Mouse (Mus musculus) cerebellum, postnatal 14 days (tissue): ENCODE results near the gene Ror2.
A peak's percentile ranks its signal among the peaks of the same experiment; 100 is the strongest.

Source experiments
- DNase-seq, 2 experiments: peaks; one replicate each; pipeline ENCODE4 v3.0.0; 2021; ENCODE audit warnings: mixed read lengths in 2 of 2

The Ror2 gene

DNA sequence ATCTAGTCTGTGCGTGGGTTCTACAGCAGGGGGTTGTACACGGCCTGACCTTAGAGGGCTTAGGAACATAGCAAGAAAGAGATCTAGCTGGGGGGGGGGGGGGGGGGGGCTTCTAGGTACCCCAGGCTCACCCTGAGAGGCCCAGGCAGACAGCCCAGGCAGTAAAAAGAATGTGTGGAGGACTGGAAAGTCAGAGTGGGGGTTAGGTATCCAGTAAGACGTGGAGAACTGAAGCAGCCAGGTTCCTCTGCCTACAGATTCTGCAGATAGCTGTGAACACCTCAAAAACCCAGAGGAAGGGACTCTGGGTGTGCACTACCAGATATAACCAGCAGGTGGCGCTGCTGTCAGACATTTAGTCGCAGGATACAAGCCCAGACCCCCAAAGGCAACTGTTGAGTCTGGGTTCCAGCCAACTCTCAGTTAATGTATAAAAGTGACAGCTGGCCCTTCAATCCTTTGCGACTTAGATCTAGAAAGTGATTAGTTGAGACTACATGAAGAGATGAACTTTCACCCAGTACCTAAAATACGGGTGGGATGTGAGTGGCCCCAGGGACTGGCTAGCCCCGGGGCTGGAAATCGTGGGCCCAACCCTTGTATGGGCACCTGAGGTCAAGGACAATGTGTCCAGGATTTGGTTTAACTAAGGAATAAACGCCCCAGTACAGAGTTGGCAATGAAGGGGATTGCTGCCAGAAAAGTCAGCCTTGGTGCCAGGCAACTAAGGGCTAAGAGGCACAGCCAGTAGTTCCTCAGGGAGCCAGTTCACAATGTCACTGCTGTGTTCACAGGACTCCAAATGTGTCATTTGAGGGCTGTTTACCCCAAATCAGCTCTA lies 166.1 kb downstream of the Ror2 start:
- DNase-seq = peak; percentile 92 to 97

DNA sequence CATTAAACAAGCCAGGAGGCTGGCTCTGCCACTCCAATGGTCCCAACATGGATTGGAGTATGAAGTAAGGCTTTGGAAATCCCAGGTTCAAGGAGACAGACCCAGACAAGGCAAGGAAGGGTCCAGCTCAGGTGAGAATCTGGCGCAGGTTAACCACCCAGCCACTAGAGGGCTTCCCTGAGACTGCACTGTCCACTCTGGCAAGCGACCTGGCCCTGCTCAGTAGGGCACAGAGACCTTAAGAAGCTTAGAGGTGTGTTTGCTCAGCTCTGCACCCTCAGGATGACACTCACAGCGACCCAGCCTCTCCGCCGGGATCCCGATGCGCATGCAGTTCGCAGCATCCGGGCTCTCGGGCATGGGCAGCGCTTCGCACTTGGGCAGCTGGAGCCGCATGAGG lies 167.5 kb downstream of the Ror2 start:
- no peak for DNase-seq

DNA sequence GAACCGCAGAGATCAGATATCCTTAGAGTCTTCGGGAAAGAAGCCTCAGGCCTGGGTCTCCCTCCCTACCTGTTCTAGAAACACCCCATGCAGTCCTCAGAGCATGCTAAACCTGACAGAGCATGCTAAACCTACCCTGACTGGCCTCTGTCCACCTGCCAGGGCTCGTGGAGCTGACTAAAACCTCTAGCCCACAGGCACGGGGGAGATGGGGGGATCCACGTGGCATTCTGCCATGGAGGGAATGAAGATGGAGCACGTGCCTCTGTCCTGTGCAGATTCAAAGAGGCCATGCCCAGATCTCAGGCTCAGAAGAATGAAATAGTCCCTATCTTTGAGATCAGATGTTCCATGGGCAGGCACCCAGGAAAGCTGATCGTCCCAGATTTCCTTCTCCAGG lies 168.0 kb downstream of the Ror2 start:
- peak; percentile 34 to 59 for DNase-seq

DNA sequence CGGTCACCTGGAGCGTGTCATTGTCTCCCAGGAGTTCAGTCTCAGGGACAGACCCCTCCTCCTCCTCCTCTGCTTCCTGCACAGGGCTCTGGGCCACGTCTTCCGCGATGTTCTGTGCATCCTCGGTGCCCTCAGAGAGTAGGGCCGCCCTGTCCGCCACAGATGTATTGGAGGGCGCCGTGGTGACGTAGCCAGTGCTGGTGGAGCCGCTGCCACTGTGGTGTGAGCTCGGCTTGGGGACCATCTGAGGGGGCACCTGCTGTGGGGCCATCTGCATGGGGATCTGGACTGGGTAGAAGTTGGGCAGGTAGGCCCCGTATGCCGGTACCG lies 175.7 kb downstream of the Ror2 start:
- peak in 1 of 2 experiments; percentile 18 for DNase-seq

DNA sequence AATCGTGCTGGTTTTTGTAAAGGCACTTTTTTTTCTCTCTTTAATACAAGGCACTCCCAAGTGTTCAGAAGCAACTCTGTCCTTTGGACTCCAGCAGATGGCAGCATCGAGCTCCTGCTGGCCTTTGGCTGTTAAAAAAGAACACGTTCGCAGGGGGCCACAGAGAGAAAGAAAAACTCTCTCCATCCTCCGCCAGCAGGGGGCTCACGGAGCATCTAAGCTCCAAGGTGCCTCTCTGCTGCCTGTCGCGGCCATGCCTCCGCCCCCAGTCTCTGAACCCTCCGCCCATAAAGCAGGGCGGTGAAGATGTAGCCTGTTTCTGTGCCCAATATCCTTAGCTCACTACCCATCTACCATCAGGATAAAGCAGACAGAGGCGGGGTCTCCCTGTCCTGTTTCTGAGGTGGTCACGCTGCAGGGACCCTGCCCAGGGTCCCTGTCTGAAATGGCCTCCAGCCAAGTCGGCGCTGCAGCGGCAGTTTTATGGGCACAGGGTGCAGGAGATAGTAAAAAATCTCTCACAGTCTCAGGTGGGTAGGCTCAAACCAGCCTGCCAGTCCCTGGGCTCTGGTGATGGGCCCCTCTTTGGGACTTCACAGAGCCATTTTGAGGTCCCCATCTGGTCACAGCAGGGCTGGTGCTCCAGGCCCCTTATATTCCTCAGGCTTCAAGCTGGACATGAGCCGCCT lies 176.2 kb downstream of the Ror2 start:
- DNase-seq = peak; percentile 96 to 98

DNA sequence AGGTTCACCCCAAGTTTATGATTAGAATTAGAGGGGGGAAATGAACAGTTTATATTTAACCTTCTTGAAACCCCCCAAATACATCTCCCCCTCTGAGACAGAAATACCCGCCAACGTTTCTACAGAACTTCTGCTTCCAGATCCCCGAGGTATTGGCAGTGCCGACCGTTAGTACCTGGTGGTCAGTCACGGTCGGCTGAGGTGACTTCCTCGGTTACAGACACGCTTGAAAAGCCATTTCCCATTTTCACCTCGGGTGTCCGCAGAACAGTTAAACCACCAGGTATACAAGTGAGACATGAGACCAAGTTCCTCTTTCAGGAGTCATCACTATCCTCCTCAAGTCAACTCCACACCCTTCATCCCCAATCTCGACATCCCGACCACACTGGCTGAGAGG lies 179.2 kb downstream of the Ror2 start:
- no peak for DNase-seq

DNA sequence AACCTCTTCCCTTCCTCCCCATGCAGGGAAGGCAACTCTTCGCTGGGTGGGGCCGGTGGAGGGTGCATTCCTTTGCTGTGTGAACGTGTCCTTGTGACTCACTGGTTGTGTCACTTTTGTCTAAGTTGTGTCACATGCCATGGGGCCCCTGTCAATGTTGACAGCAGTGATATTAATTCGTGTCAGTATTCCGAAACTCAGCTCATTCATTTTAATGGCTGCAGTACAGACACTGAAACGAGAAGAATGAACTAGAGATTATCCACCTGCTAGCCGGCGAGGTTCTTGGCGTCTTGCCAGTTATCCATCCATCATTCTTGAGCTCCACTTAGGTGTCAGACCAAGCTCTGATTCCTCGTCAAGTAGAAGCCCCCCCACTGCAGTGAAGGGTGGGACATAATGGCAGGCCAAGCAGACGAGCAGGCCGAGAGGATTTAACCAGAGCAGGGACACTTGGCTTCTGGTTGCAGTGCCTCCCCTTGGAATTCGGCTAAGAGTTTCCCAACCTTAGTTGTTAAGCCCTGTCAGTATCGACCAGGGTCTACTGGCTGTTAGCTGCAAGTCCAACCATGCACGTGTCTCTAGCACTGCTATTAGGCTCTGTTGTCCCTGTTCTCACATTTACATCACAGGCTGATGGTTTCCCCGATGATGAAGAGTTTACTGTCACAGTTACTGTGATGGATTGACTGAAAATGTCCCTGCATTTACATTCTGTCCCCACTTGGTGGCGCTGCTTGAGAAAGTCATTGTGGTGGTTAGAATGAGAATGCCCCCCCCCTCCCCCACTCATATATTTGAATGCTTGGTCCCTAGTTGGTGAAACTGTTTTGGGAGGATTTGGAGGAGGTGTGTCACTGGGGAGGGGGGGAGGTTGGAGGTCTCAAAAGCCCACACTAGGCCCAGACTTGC lies 185.9 kb downstream of the Ror2 start:
- peak; percentile 40 to 60 for DNase-seq

DNA sequence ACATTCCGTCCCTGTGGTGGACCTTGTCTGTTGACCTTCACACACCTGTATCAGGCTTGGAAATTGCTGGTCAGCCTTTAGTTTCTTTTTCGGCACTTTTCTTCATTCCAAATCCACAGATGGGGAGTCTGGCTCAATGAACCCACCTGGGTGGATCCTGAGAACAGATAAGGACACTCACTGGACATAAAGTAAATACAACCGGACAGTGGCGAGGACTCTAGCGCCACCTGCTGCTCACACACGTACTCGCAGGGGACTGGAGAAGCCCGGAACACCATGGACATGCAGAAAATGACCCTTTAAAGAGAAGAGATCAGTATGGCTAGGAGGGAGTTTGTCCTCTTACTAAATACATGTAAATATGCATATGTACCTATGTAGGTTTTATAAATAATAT lies 189.3 kb downstream of the Ror2 start:
- DNase-seq = peak; percentile 90

DNA sequence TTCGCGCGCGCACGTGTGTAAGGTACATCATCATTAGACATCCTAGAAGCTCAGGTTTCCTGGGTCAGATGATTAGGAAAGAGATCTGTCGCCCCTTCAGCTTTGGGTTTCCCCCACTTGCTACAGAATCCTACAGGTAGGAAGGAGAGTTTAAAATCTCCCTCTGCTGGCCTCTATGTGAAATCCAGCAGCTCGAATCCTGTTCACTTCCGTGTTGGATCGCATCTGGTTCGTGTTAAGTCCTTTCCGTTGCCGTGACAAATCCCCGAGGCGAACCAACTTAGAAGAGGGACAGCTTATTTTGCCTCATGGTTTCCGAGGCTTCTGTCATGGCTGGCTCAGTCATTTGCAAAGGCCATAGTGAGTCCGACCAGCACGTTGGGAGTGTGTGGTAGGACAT lies 190.7 kb downstream of the Ror2 start:
- DNase-seq = no peak

DNA sequence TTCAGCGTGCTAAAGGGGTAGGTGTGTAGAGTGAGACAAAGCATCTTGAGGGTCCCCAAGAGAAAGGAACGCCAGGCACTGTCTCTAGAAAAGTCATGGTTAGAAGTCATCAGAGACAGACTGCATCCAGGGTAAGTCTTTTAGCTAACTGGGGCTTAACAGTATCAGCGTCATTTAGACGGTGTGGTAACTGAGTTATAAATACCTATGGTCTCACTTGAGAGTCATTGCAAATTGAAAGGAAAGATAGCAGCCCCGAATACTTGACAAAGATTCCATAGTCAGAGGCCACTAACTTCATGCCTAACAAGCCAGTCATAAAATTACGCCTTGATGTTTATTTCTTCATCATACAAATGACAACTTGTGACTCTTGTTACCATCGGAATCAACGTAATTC lies 191.3 kb downstream of the Ror2 start:
- DNase-seq = no peak

DNA sequence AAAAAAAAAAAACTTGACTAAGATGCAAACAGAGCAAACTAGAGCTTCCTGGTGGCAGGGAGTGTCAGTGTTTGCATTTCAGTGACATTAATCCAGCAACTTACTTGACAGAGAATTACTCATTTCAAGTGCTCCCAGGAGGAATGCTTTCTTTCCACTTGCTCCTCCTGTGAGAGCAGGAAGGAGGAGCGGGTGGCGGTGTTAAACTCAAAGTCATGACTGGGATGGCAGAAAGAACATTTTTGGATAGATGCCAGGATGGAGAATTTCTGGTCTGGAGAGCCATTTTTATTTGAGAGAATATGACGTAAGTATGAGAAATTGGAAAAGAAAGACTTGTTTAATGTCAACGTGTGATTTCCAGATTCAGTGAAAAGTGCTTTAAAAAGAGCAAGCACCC lies 192.5 kb downstream of the Ror2 start:
- DNase-seq = no peak

DNA sequence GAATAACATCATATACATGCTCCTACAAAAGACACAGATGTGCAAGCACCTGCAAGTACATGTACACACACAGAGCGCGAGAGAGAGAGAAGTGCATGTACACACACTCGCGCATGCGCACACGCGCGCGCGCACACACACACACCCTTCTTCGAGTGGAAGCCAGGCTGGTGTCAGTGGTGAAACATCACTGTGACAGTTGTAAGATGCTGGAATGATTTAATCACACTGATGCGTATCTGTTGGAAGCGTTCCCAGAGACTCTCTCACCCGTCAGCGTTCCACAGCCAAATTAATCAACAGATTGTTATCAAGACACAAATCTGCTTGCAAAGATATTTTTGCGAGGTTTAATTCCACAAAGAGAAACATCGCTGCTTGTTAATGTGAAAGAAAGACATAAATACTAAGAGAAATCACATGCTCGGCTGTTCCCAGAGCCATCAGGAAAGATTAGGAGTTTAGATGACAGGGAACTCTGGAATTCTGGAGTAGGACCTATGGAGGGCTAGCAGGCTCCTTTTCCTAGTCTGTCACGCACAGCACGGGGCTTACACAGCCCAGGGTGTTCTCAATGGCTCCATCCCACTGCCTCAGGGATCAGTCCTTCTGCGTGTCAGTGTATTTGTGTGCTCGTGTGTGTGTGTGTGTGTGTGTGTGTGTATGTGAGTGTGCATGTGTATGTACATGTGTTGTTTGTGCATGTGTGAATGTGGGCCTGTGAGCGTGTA lies 199.2 kb downstream of the Ror2 start:
- DNase-seq = no peak

DNA sequence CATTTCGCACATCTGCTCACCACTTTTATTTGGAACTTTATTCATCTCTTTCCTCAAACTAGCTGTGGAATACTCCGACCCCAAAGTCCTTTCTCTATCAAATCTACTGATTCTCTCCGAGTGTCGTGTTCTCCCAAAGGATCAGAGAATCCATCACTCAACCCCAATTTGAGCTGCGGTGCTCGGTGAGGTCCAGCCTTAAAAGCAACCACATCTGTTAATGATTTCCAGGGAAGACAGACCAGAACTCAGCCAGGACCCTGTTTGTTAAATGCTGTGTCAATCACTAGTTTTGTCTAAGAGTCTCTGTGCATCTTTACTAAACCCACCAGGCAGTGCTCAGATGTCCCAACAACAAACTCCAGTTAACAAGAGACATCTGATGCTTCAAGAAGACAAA lies 204.1 kb downstream of the Ror2 start:
- no peak for DNase-seq

DNA sequence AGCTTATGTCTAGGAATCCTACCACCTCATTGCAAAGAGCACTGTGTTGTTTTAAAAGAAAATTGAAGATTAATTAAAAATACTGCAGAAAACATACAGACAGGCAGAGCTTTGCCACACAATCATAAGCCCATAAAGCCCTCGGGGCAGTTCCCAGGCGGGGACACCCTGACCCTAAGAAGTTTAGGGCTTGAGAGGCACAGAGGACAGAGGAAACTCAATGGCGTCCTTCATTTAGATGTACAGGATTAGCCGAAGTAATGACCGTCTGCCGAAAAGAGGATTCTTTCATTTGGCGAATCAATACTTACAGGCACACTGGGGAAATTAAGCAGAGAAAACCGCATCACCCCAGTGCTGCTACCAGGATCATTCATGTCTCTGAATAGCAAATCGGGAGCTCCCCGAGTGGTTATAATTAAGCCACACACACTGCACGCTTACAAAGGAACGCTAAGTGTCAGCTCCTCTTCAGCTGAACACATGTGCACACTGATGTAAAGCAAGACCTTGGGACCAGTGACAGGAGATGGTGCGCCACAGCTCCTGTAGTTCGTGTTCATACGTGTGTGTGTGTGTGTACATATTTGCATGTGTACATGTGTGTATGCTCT lies 208.1 kb downstream of the Ror2 start:
- DNase-seq = no peak

DNA sequence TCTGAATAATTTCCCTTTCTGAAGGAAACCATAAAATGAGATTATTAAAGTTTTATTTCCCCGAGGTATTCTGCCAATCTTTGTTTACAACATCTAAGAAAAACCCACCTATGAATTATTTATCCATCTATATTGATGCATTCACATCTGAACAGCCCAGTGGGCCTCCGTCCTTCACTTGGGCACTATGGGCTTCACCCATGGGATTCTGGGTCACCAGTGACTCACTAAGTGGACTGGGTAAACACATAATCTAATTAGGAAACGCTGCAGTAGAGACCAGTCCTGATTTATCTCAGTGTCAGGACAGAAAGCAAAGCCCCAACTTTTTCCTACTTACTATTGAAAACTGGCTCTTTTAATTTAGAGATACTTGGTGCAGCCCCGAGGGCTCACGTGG lies 210.9 kb downstream of the Ror2 start:
- DNase-seq = no peak

DNA sequence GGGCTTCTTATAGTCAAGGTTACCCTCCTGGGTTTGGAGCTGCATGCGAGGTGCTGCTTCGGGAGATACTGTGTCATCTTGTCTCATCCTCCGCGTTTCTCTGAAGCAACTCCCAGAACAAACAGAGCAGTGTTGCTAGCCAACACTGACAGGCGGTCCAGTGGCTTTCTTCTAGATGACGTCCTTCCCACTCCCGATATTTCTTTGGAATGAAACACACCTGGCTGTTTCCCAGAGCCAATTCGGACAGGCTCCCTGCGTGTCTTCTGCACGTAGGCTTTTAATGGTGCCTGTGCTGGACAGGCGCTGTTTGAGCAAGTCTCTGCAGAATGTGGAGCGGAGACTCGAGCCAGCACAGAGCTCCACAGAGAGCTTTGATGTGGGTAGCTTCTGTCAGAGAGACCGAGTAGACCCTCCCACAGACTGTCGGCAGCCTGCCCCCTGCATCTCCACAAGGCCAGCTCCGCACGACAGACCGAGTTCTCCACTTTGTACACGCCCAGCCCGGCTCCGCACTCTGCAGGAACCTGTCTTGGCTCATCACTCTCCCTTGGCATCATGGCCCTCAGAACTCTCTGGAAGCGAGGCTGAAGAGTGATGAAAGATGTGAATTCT lies 216.7 kb downstream of the Ror2 start:
- peak; percentile 29 to 32 for DNase-seq

DNA sequence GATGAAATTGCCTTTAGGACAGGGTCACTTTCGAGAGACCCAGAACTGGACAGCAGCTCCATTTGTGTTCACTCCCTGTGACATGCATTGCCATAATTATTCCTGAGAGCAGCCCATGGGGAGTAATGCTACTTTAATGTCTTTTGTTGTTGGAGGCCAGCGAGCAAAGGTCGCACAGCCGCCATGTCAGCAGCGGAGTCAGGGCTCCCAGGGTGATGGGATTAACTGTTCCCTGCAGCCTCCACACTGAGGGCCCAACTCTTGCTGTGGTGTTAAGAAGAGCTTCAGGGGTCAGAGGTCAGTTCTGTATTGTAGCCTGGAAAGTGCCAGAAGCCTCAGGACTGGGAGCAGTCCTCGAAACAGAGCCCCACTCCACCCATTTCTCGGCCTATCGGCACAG lies 217.5 kb downstream of the Ror2 start:
- no peak for DNase-seq

DNA sequence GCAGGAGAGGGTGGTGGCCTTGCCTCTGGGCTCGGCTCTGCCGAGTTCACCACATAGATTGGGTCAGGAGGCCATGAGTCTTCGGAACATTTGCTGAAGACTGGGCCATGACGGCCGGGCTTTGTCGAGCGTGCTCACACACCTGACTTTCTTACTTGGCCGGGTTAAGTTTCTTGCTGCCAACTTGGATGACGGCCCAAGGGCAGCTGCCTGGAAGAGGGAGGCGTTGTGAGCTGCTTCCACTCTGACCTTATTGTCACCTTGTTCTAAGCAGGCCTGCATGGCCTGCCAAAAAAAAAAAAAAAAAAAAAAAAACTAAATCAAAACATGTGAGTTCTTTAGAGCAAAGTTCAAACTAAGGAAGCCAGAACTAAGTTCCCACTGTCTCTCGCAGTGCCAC lies 218.0 kb downstream of the Ror2 start:
- DNase-seq = peak; percentile 61 to 62

DNA sequence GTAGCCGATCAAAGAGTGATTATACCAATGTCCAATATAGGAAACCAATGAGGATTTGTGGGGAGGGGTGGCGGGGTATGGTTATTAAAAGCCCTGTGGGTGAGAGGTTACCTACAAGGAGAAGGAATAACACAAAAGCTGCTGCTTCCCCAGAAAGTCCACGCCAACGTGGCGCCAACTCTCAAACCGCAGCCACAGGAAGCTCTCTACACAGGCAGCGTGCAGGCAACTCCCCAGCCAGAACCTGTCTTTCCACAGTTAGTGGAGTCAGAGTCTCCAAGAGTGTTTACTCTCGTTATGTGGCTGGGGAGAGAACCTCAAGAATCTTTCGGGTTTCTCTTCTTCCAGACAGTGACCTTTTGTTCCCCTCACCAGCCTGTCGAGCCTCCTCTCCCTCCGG lies 220.8 kb downstream of the Ror2 start:
- no peak for DNase-seq

DNA sequence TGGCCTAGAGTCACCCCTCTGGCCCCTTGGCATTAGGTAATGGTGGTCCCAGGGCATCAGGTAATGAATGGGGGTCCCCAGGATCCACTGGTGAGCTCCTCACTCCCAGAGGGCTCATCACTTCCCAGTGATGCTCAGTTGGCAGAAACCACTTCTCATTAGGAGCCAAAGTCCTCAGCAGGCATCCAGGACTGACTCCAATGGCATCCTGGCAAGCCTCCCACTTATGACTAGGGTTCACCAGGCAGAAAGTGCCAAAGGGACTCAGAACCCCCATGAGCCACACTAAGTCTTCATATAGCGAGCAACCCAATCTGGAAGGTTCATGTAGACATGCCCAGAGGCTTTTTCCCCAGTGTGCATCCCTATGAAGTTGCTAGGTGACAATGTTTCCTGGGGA lies 221.2 kb downstream of the Ror2 start:
- DNase-seq = no peak
